8 mouse cellular contexts compared by ENCODE assay signal in genomic region chr19:21227131-21227530, GRCm38 (mm10). TPM values are rescaled to one million over a fixed set of nuclear protein-coding genes. Genes with fewer than 3 reads are reported as not detected.
A peak's percentile ranks its signal among the peaks of the same experiment; 100 is the strongest.
DNase-seq lines count a peak whose midpoint lies in the region; ATAC-seq lines count a peak whose summit lies in the region.

No protein-coding gene starts in this region.

- intact Hi-C loops in heart, postnatal 36 days (cut with DNase I), result no loop called here

- no peaks in the 10 kb centered on the region for H3K9me3 ChIP-seq in hindbrain, embryonic 12.5 days (replicated peaks)
- no peaks in the 10 kb centered on the region for H3K9me3 ChIP-seq in forebrain, embryonic 12.5 days

- no peaks in the 10 kb centered on the region for H3K4me1 ChIP-seq in hindbrain, embryonic 12.5 days
- no peaks in the 10 kb centered on the region for H3K4me1 ChIP-seq in forebrain, embryonic 12.5 days

- no peak for ATAC-seq in cerebellum, adult (ENCODE audit: insufficient number of reproducible peaks, low FRiP score, low TSS enrichment)
- no peak for ATAC-seq in hindbrain, embryonic 12.5 days (ENCODE audit: low FRiP score)
- ATAC-seq in forebrain, embryonic 12.5 days (ENCODE audit: low FRiP score), result no peak

- H3K9ac ChIP-seq in hindbrain, embryonic 12.5 days, result no peak overlapping the region
- no peak overlapping the region for H3K9ac ChIP-seq in forebrain, embryonic 12.5 days

- DNase-seq in cerebellum, adult 18-20 months, result peak; percentile 7 to 13
- peak; percentile 75 for DNase-seq in right cerebral cortex, adult 18-20 months
- DNase-seq in right cerebral cortex, postnatal 4 days, result no peak
- DNase-seq in heart, postnatal 36 days, result peak; percentile 6 to 15
- DNase-seq in skeletal muscle tissue, adult 2 months (ENCODE audit: low read depth, low spot score), result peak; percentile 54

- no peak overlapping the region for H3K27ac ChIP-seq in hindbrain, embryonic 12.5 days
- no peak overlapping the region for H3K27ac ChIP-seq in forebrain, embryonic 12.5 days

- H3K4me2 ChIP-seq in hindbrain, embryonic 12.5 days (replicated peaks), result no peak overlapping the region
- H3K4me2 ChIP-seq in forebrain, embryonic 12.5 days, result no peak overlapping the region

- H3K4me3 ChIP-seq in hindbrain, embryonic 12.5 days, result no peak overlapping the region
- H3K4me3 ChIP-seq in forebrain, embryonic 12.5 days (replicated peaks), result no peak overlapping the region

- 80% methylated on average over 4 of the region's 4 CpGs for WGBS in hindbrain, embryonic 12.5 days
- WGBS in forebrain, embryonic 12.5 days, result 82% methylated on average over 4 of the region's 4 CpGs

- no peaks in the 10 kb centered on the region for H3K36me3 ChIP-seq in hindbrain, embryonic 12.5 days
- no peaks in the 10 kb centered on the region for H3K36me3 ChIP-seq in forebrain, embryonic 12.5 days (replicated peaks)

- H3K27me3 ChIP-seq in hindbrain, embryonic 12.5 days, result no peaks in the 10 kb centered on the region
- no peaks in the 10 kb centered on the region for H3K27me3 ChIP-seq in forebrain, embryonic 12.5 days

RNA-seq across cellular contexts. Expression of gene Zfand5, which starts 44.9 kb away (rescaled TPM):
- 100 to 1,000 TPM; 138 to 142 TPM for total RNA-seq in heart, postnatal 36 days (2021)
- polyA plus RNA-seq in hindbrain, embryonic 12.5 days (2016; fragmentation: Nextera tagmentation; extraction: Ambion mirVana), result 186 and 194 TPM in 2 replicates
- 150 and 152 TPM in 2 replicates for polyA plus RNA-seq in forebrain, embryonic 12.5 days (2016; fragmentation: Nextera tagmentation; extraction: Ambion mirVana)
